Mouse (Mus musculus) megakaryocyte, embryonic 14.5 days (primary cell): ENCODE data around the gene Pex7.

Source experiments
- FLI1 ChIP-seq: IDR thresholded peaks from 2 replicates; pipeline ENCODE4 v1.6.1; 2012; ENCODE audit warnings: low read length, inconsistent platforms, mixed read lengths
- GATA1 ChIP-seq: IDR thresholded peaks from 3 replicates; pipeline ENCODE4 v1.6.1; 2012; ENCODE audit warnings: mixed read lengths, low read length, inconsistent platforms, borderline replicate concordance

DNA sequence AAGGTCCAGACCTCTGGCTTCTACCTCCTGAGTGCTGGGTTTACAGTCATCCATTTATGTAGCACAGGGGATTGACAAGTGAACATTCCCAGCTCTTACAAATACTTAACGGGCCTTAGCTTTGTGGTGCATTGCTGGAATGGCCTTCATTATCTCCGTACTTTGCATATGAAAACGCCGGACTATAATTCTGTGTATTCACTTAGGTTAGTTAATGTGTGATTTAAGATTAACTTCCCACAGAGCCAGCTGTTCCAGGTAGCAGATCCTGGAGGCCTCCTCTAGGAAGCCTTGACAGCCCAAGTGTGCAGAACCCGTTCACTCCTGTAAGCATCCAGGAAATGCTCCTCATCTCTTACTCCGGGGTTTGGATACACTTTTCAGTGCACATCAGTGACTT, 31.2 kb upstream of the Pex7 start:
- TF ChIP-seq GATA1 (no peak), FLI1 (no peak)
